Mouse (Mus musculus) liver, adult 2 months (tissue): ENCODE data around the gene Ehd1. TPM values are rescaled to one million over a fixed set of nuclear protein-coding genes. Genes with fewer than 3 reads are reported as not detected.

Source experiments
- DNase-seq: peaks from one replicate; pipeline ENCODE4 v3.0.0-alpha.2; 2011; ENCODE audit warnings: low read depth, low spot score; ENCODE audit errors: extremely low read depth
- H3K27ac ChIP-seq: fragments of 200-500 bp; replicated peaks from 2 replicates; pipeline ENCODE4 v1.5.1; 2012; ENCODE audit warnings: low read depth, mild to moderate bottlenecking, control low read depth, inconsistent platforms, low read length; ENCODE audit not compliant: insufficient read depth
- H3K27me3 ChIP-seq: fragments of 200-500 bp; 2 replicates; pipeline ENCODE4 v1.6.1; 2012; ENCODE audit warnings: mild to moderate bottlenecking, moderate library complexity, low read length, inconsistent platforms; ENCODE audit not compliant: control insufficient read depth, insufficient read depth
- H3K36me3 ChIP-seq: fragments of 200-500 bp; 2 replicates; pipeline ENCODE4 v1.6.1; 2012; ENCODE audit warnings: low read length, inconsistent platforms; ENCODE audit not compliant: control insufficient read depth, insufficient read depth
- H3K4me1 ChIP-seq: fragments of 200-500 bp; 2 replicates; pipeline ENCODE4 v1.6.1; 2011; ENCODE audit warnings: low read length; ENCODE audit not compliant: control insufficient read depth, insufficient read depth
- H3K4me3 ChIP-seq: fragments of 200-500 bp; 2 replicates; pipeline ENCODE4 v1.5.1; 2011; ENCODE audit warnings: low read depth, mild to moderate bottlenecking, control low read depth, low read length, moderate library complexity; ENCODE audit not compliant: insufficient read depth
- H3K79me2 ChIP-seq: fragments of 200-500 bp; 2 replicates; pipeline ENCODE4 v1.6.1; 2012; ENCODE audit warnings: inconsistent platforms, mild to moderate bottlenecking, low read length, moderate library complexity; ENCODE audit not compliant: control insufficient read depth, insufficient read depth
- H3K9ac ChIP-seq: fragments of 200-500 bp; 2 replicates; pipeline ENCODE4 v1.6.1; 2012; ENCODE audit warnings: low read depth, mild to moderate bottlenecking, control low read depth, inconsistent platforms, low read length
- CTCF ChIP-seq: fragments of 200-500 bp; IDR thresholded peaks from 2 replicates; pipeline ENCODE4 v1.5.1; 2011; ENCODE audit warnings: low read depth, low read length, control low read depth
- POLR2A ChIP-seq: fragments of 200-500 bp; IDR thresholded peaks from 2 replicates; pipeline ENCODE4 v1.6.1; 2011; ENCODE audit warnings: low read length, control low read depth; ENCODE audit not compliant: insufficient read depth; ENCODE audit errors: extremely low read depth
- WGBS: fragments of 180-500 bp; shearing (Covaris S2); methylation state at CpG from one replicate; pipeline ENCODE4 v1.1.7; 2018; 5-methylcytosine and 5-hydroxymethylcytosine counted together
- polyA plus RNA-seq: library from polyadenylated mRNA; depleted of rRNA; stranded (reverse); fragments of >200 nt; gene quantifications from 2 replicates; pipeline ENCODE4 v1.2.3, GENCODE M21; 2012
- total RNA-seq: library from RNA; depleted of rRNA; stranded (reverse); fragments of >200 nt; gene quantifications from 2 replicates; pipeline ENCODE4 v1.2.3, GENCODE M21; 2014

Gene Ehd1
- total and polyA plus RNA-seq, 2 experiments: 25.3 to 140 TPM

DNA sequence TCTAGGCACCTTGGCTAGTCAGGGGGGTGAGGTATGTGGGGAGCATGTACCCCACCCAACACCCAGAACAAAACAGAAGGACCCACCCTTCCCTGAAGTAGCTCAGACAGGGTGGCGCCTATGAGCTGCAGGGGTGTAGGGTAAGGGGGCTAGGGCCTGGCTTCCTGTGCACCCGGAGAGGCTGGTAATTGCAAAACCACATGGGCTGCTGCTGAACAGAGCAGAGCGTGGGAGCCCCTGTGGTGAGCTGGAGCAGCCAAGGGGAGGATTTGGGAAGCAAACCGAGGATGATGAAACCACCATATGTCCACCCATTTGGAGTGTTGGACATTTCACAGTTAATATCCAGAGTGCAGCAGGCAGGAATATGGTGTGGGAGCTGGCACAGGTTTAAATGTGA, 26.0 kb downstream of the Ehd1 start:
- H3K4me1 ChIP-seq: peaks cover 15% of the 10 kb centered on the region

DNA sequence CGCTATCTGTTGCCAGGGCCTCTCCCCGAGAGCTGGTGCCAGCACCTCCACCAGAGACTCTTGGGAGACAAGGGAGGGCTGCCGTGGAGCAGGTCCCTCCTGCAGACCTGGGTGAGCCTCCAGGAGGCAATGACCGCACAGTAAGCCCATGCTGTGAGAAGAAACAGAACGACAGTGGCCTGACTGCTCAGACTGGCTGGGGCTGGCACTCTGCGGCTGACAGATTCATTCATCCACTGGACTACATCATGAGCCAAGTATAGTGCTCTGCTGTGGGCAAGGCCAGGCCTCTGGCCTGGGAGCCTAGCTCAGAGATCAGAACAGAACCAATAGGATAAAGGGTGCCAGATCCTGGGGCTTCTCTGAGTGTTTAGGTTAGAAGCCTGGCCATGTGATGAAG, 27.3 kb downstream of the Ehd1 start:
- Histone ChIP-seq H3K27me3 (no peaks in the 10 kb centered on the region), H3K79me2 (no peaks in the 10 kb centered on the region), H3K27ac (no peak overlapping the region), H3K36me3 (no peaks in the 10 kb centered on the region), H3K9ac (no peak overlapping the region), H3K4me3 (no peak overlapping the region), H3K4me1 (peaks cover 15% of the 10 kb centered on the region)
- TF ChIP-seq CTCF: no peak
- no peak for TF ChIP-seq POLR2A
- no peak for DNase-seq
- 92% methylated on average over 6 of the region's 6 CpGs for WGBS

More for the DNA sequence above, 26.0 kb downstream of the Ehd1 start:
- H3K4me3 ChIP-seq: no peak overlapping the region
- no peaks in the 10 kb centered on the region for H3K79me2 ChIP-seq
- H3K27ac ChIP-seq: no peak overlapping the region
- TF ChIP-seq CTCF (no peak), POLR2A (no peak)
- H3K27me3 ChIP-seq: no peaks in the 10 kb centered on the region
- H3K9ac ChIP-seq: no peak overlapping the region
- DNase-seq: no peak
- H3K36me3 ChIP-seq: no peaks in the 10 kb centered on the region; the same call in 1 of the 2 replicates
- WGBS: 68% methylated on average over 4 of the region's 4 CpGs

- no peaks in the 10 kb centered on the region for H3K27me3 ChIP-seq
- peaks cover 13% of the 10 kb centered on the region for H3K4me1 ChIP-seq
- TF ChIP-seq CTCF (peak; percentile 99), POLR2A (no peak)
- H3K36me3 ChIP-seq: no peaks in the 10 kb centered on the region
- H3K9ac ChIP-seq: no peak overlapping the region
- no peaks in the 10 kb centered on the region for H3K79me2 ChIP-seq
- H3K27ac ChIP-seq: peak overlapping the region; percentile 17; the same call in 1 of the 2 replicates
- WGBS: 15% methylated on average over 5 of the region's 5 CpGs
- no peak overlapping the region for H3K4me3 ChIP-seq
- DNase-seq: peak; percentile 80
These were observed 28.4 kb downstream of the Ehd1 start for GRCm38 (mm10) chr19:6304787-6305516.

DNA sequence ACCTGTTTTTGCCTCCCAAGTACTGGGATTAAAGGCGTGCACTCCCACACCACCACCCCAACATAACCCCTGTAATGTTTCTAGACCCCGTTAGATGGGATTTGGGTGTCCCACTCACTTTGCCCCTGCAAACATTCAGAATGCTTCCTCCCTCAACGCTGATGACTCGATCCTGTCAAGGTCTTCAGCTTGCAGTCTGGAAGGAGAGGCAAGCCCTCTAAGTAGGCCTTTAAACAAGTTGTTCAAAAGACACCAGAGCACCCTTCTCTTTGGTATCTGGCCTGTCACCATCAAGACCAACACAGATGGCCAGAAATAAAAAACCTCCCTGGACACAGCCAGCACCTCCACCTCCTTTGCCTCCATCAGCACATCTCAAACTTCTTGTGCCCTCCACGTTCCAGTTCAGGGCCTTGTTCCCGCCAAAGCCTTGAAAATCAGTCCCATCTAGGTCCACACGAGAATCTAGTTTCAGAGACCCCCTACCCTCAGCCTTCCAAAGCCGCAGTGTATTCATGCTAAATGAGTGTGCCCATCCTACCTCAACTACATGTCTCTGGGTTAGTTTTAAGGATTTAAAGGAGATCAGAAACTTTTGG, 29.1 kb downstream of the Ehd1 start:
- peaks cover 13% of the 10 kb centered on the region for H3K4me1 ChIP-seq
- DNase-seq: no peak
- TF ChIP-seq POLR2A: no peak
- 55% methylated on average over 8 of the region's 8 CpGs for WGBS
- peak overlapping the region; percentile 66; the same call in 1 of the 2 replicates for H3K4me3 ChIP-seq
- H3K27me3 ChIP-seq: no peaks in the 10 kb centered on the region
- no peak overlapping the region for H3K27ac ChIP-seq
- 0 out of 2 replicates have a peak overlapping the region, but pooled peaks have one; percentile 7 for H3K9ac ChIP-seq
- H3K79me2 ChIP-seq: no peaks in the 10 kb centered on the region
- H3K36me3 ChIP-seq: no peaks in the 10 kb centered on the region

- Histone ChIP-seq H3K4me1 (peaks cover 13% of the 10 kb centered on the region), H3K79me2 (no peaks in the 10 kb centered on the region)
These were observed 29.6 kb downstream of the Ehd1 start, which contains the start of gene Cdc42bpg for GRCm38 (mm10) chr19:6306137-6306551. Gene Cdc42bpg, plus strand, starts transcription at chr19:6306456.

More at GRCm38 (mm10) chr19:6306137-6306551, 29.6 kb downstream of the Ehd1 start, which contains the start of gene Cdc42bpg:
- 3% methylated on average over 36 of the region's 38 CpGs for WGBS
- Histone ChIP-seq H3K4me3 (peak within 1 kb of the TSS; percentile 66), H3K9ac (peak within 1 kb of the TSS; percentile 89), H3K27ac (peak within 1 kb of the TSS; percentile 48), H3K36me3 (no peaks in the 10 kb centered on the region), H3K27me3 (no peaks in the 10 kb centered on the region)
- no peak for TF ChIP-seq CTCF
- TF ChIP-seq POLR2A: no peak
- DNase-seq: peak; percentile 61
